ENCODE assay signal across 8 mouse cellular contexts in the genomic region with DNA sequence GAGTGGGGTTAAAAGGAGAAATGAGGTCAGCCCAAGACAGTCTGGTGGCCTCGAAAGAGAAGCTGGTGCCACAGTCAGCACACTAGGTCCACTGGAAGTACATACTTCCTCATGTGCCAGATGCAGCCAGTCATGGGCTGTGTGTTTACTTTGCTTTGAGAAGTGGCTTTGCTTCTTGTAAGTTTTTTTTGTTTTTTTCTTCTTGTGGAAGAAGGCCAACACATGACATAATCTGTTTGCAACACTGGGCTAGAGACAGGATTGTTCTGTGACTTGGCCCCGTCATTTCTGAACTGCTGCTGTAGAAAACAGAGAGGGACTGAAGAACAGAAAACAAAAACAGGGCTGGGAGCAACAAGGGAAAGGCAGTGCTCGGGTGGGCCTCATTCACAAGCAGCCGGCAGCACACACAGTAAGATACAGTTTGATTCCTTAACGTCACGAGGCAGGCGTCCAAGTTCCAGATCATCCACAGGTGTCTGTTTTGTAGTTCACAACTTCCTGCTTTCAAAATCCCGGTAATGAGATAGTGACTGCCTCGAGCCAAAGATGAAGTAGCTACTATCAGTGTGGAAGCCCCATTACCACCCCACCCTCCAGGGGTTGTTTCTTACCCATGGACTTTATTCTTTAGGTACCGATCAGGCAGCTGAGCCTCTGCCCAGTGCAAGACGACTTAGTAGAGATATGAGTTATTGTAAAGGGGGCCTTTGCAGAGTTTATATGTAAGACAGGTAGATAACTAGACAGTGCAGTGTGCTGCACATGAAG.
A peak's percentile ranks its signal among the peaks of the same experiment; 100 is the strongest.
DNase-seq lines count a peak whose midpoint lies in the region.

No protein-coding gene starts in this region.

- peak; percentile 3 to 8 for DNase-seq in left cerebral cortex, adult 18-20 months (ENCODE audit: low spot score in 2 of 2)
- DNase-seq in left cerebral cortex, postnatal 36 days (ENCODE audit: low spot score in 2 of 2), result no peak
- DNase-seq in adrenal gland, postnatal 14 days, result peak; percentile 36
- peak; percentile 79 to 87 for DNase-seq in heart, adult 9 months (ENCODE audit: low spot score in 2 of 2)
- DNase-seq in kidney, postnatal 14 days, result peak; percentile 50
- DNase-seq in lung, postnatal 14 days, result peak; percentile 57
- no peak for DNase-seq in embryo, embryonic 10.5 days (ENCODE audit: low spot score)
- DNase-seq in frontal cortex, postnatal 10 days (ENCODE audit: low spot score in 2 of 2), result no peak

- intact Hi-C loops in left cerebral cortex, postnatal 36 days (cut with DNase I), result no loop called here

Comparison
In these comparisons a context has a peak if more than half of its experiments do, and no peak if none do; other contexts are left out.
1. DNase-seq: peak in left cerebral cortex, adult 18-20 months (2 of 2), adrenal gland, postnatal 14 days (single experiment), heart, adult 9 months (2 of 2), kidney, postnatal 14 days (single experiment) and lung, postnatal 14 days (single experiment); none in left cerebral cortex, postnatal 36 days (0 of 2), embryo, embryonic 10.5 days (single experiment) and frontal cortex, postnatal 10 days (0 of 2).